Mouse (Mus musculus) limb, embryonic 15.5 days (tissue): Measurements from ENCODE around the gene Plscr4. TPM values are rescaled to one million over a fixed set of nuclear protein-coding genes. Genes with fewer than 3 reads are reported as not detected.

Experiments used
- ATAC-seq: fragments of 200-750 bp; cut with Nextera tagmentation; 2 replicates; pipeline ENCODE4 v1.8.0; 2017; ENCODE audit warnings: low read depth, moderate TSS enrichment; ENCODE audit not compliant: insufficient number of reproducible peaks, low FRiP score, low TSS enrichment
- H3K27ac ChIP-seq: fragments of 300-500 bp; sonication (generic); 2 replicates; pipeline ENCODE4 v1.5.1; 2015; ENCODE audit warnings: moderate library complexity, mild to moderate bottlenecking, inconsistent platforms
- H3K27me3 ChIP-seq: fragments of 300-500 bp; sonication (generic); 2 replicates; pipeline ENCODE4 v1.6.1; 2015; ENCODE audit warnings: inconsistent platforms
- H3K36me3 ChIP-seq: fragments of 300-500 bp; sonication (generic); 2 replicates; pipeline ENCODE4 v1.6.1; 2015; ENCODE audit warnings: inconsistent platforms
- H3K4me1 ChIP-seq: fragments of 300-500 bp; sonication (generic); 2 replicates; pipeline ENCODE4 v1.6.1; 2015; ENCODE audit warnings: inconsistent platforms
- H3K4me2 ChIP-seq: fragments of 300-500 bp; sonication (generic); 2 replicates; pipeline ENCODE4 v1.6.1; 2015; ENCODE audit warnings: mild to moderate bottlenecking, inconsistent platforms
- H3K4me3 ChIP-seq: fragments of 300-500 bp; sonication (generic); 2 replicates; pipeline ENCODE4 v1.5.1; 2015; ENCODE audit warnings: mild to moderate bottlenecking, inconsistent platforms
- H3K9ac ChIP-seq: fragments of 300-500 bp; sonication (generic); 2 replicates; pipeline ENCODE4 v1.6.1; 2015; ENCODE audit warnings: inconsistent platforms
- H3K9me3 ChIP-seq: fragments of 300-500 bp; sonication (generic); 2 replicates; pipeline ENCODE4 v1.6.1; 2016; ENCODE audit warnings: inconsistent platforms
- WGBS: fragments of 180-500 bp; shearing (Covaris S2); methylation state at CpG from one replicate; pipeline ENCODE4 v1.1.7; 2015; 5-methylcytosine and 5-hydroxymethylcytosine counted together
- polyA plus RNA-seq: library from polyadenylated mRNA; unstranded; fragments of >200 nt; fragmentation: Nextera tagmentation; extraction: Ambion mirVana; gene quantifications from 2 replicates; pipeline ENCODE4 v1.2.1, GENCODE M21; 2015

The Plscr4 gene
- polyA plus RNA-seq, 1 experiment from 2014 or later, result 3.5 TPM

DNA sequence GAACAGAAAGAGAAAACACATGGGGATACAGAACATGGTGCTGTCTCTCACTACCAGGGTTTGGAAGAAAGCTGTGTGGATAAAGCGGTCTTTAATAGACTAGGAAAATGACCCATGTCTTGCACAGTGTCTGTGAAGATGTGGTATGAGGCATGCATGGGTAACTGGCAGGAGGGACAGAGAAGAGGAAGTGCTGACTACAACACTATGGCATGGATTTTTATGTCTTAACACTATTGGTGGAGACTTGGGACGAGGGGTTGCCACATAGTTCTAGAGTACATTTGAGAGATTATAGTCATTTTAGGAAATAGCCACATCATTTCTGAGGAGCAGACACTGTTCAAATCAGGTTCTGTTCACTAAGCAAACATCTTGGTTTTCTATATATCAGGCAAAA is 16.0 kb downstream of the Plscr4 start:
- H3K4me2 ChIP-seq, result no peak overlapping the region
- H3K27ac ChIP-seq, result no peak overlapping the region
- H3K36me3 ChIP-seq, result no peaks in the 10 kb centered on the region
- no peak overlapping the region for H3K4me3 ChIP-seq
- no peaks in the 10 kb centered on the region for H3K9me3 ChIP-seq
- H3K27me3 ChIP-seq, result no peaks in the 10 kb centered on the region
- WGBS, result 94% methylated on average over 2 of the region's 2 CpGs
- no peak overlapping the region for H3K9ac ChIP-seq
- no peaks in the 10 kb centered on the region for H3K4me1 ChIP-seq
- ATAC-seq, result no peak

DNA sequence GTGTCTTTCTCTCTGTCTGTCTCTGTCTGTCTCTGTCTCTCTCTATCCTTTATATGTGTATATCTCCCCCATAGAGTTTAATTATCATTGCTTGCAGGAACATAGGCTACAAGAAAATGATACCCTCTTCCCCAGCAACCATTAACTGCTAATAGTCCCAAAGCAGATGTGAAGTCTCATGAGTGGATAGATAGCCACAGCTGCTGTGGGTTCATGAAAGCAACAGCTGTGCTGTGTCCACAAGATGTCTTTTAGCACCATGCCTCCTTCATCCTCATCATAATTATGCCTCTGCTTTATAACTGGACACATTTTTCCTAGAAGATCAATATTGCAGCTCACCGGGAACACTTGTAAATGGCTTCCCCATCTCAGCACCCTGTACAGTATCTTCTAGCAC is 17.1 kb downstream of the Plscr4 start:
- Histone ChIP-seq H3K9me3 (no peaks in the 10 kb centered on the region), H3K27me3 (no peaks in the 10 kb centered on the region), H3K4me2 (no peak overlapping the region), H3K9ac (no peak overlapping the region), H3K36me3 (no peaks in the 10 kb centered on the region), H3K27ac (no peak overlapping the region), H3K4me3 (no peak overlapping the region), H3K4me1 (no peaks in the 10 kb centered on the region)
- WGBS, result 78% methylated on average over 1 of the region's 1 CpGs
- no peak for ATAC-seq

- Histone ChIP-seq H3K9me3 (no peaks in the 10 kb centered on the region), H3K4me3 (no peak overlapping the region), H3K27ac (no peak overlapping the region), H3K36me3 (no peaks in the 10 kb centered on the region), H3K9ac (no peak overlapping the region), H3K4me1 (no peaks in the 10 kb centered on the region), H3K27me3 (no peaks in the 10 kb centered on the region), H3K4me2 (no peak overlapping the region)
- no peak for ATAC-seq
- WGBS, result 65% methylated on average over 2 of the region's 2 CpGs
Observed at GRCm38 (mm10) chr9:92481663-92482062, 24.5 kb downstream of the Plscr4 start.

DNA sequence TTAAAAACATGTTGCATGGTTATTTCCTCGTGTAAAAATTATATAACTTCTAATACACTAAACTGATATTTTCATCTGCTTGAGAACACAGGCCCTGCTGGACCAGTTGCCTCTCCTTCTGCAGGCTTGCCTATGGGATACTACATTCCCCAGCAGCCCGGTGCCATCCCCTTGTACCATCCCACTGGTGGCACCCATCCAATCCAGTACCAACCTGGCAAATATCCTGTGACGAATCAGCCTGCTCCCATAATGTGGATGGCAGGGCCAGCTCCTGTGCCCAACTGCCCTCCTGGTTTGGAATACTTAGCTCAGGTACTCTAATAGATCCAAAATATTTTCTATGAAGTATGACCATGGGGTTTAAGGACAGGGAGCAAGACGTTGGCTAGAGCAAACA is 25.4 kb downstream of the Plscr4 start:
- WGBS, result 89% methylated on average over 4 of the region's 4 CpGs
- no peak overlapping the region for H3K4me2 ChIP-seq
- no peaks in the 10 kb centered on the region for H3K36me3 ChIP-seq
- H3K27ac ChIP-seq, result no peak overlapping the region
- H3K9me3 ChIP-seq, result no peaks in the 10 kb centered on the region
- no peaks in the 10 kb centered on the region for H3K27me3 ChIP-seq
- H3K9ac ChIP-seq, result no peak overlapping the region
- no peaks in the 10 kb centered on the region for H3K4me1 ChIP-seq
- H3K4me3 ChIP-seq, result no peak overlapping the region
- ATAC-seq, result no peak

DNA sequence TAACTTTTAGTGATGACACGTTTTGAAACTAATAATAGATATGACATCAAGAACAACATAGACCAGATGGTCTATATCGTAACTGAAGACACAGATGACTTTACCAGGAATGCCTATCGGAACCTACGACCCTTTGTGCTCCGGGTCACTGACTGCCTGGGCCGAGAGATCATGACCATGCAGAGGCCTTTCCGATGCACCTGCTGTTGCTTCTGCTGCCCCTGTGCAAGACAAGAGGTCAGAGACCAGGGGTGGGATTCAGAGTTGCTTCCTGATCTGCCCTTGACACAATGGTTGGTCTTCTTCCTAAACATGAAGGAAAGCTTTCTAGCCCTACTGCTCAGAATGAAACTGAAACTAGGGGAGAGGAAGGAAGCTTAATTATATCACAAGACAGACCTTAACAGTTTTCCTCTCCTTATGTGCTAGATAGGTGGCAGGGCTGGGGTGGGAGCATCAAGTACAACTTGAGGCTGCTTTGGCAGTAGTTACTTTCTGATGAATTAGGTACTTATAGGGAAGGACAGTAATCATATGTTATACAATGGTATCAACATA is 27.6 kb downstream of the Plscr4 start:
- Histone ChIP-seq H3K4me2 (no peak overlapping the region), H3K27ac (no peak overlapping the region), H3K9ac (no peak overlapping the region), H3K4me1 (no peaks in the 10 kb centered on the region), H3K27me3 (no peaks in the 10 kb centered on the region; the same call in 1 of the 2 replicates), H3K36me3 (no peaks in the 10 kb centered on the region), H3K4me3 (no peak overlapping the region), H3K9me3 (no peaks in the 10 kb centered on the region)
- ATAC-seq, result no peak
- WGBS, result 84% methylated on average over 7 of the region's 7 CpGs

- H3K27me3 ChIP-seq, result no peaks in the 10 kb centered on the region; the same call in 1 of the 2 replicates
- H3K4me1 ChIP-seq, result no peaks in the 10 kb centered on the region
- no peak for ATAC-seq
- no peak overlapping the region for H3K27ac ChIP-seq
- no peak overlapping the region for H3K4me2 ChIP-seq
- no peak overlapping the region for H3K4me3 ChIP-seq
- no peaks in the 10 kb centered on the region for H3K9me3 ChIP-seq
- WGBS, result 79% methylated on average over 7 of the region's 7 CpGs
- no peak overlapping the region for H3K9ac ChIP-seq
- no peaks in the 10 kb centered on the region for H3K36me3 ChIP-seq
Observed at GRCm38 (mm10) chr9:92489857-92490256, 32.7 kb downstream of the Plscr4 start.

DNA sequence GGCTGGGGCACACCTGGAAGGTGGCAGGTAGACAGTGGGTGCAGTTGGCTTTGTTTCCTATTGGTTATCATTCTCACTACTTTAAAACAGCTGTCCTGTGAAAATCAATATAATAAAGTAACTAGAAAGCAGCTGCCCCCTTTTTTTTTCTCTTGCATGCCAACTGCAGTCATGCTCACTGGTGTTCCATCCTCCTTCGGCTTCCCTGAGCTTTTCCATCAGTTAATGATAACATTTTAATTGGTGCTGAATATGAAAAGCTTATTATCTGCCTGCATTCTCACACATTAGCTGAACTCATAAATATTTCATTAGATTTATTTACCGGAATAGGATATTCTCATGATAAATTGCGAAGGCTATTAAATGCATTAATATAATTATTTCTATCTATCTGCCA is 33.1 kb downstream of the Plscr4 start:
- no peaks in the 10 kb centered on the region; the same call in 1 of the 2 replicates for H3K27me3 ChIP-seq
- no peak overlapping the region for H3K4me2 ChIP-seq
- no peak overlapping the region for H3K9ac ChIP-seq
- H3K9me3 ChIP-seq, result no peaks in the 10 kb centered on the region
- 91% methylated on average over 3 of the region's 3 CpGs for WGBS
- ATAC-seq, result no peak
- no peaks in the 10 kb centered on the region for H3K36me3 ChIP-seq
- H3K4me3 ChIP-seq, result no peak overlapping the region
- no peak overlapping the region for H3K27ac ChIP-seq
- no peaks in the 10 kb centered on the region for H3K4me1 ChIP-seq

DNA sequence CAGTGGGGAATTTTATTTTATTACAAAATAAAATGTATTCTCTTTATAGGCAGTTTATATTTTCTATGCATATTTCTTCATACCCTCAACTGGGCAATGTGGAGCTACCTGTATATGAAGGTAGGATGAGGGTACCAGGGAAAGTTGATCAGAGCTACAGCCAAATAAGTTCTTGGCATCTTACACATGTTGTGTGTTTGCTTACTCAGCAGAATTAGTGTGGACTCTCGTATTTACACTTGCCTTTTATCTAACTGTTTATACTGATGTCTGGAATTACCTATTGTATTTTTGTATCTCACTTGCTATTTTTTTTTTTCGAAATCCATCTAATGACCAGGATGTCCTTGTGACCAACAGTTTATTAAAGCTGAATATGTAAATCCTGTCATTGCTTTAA is 34.1 kb downstream of the Plscr4 start:
- H3K27me3 ChIP-seq, result no peaks in the 10 kb centered on the region; the same call in 1 of the 2 replicates
- H3K4me3 ChIP-seq, result no peak overlapping the region
- no peak overlapping the region for H3K9ac ChIP-seq
- no peaks in the 10 kb centered on the region for H3K4me1 ChIP-seq
- H3K27ac ChIP-seq, result no peak overlapping the region
- WGBS, result 76% methylated on average over 2 of the region's 2 CpGs
- ATAC-seq, result no peak
- H3K9me3 ChIP-seq, result no peaks in the 10 kb centered on the region
- no peak overlapping the region for H3K4me2 ChIP-seq
- no peaks in the 10 kb centered on the region for H3K36me3 ChIP-seq

GRCm38 (mm10) chr9:92499710-92500410 is 42.7 kb downstream of the Plscr4 start:
- Histone ChIP-seq H3K9ac (no peak overlapping the region), H3K4me1 (no peaks in the 10 kb centered on the region), H3K9me3 (no peaks in the 10 kb centered on the region), H3K4me3 (no peak overlapping the region), H3K27me3 (no peaks in the 10 kb centered on the region), H3K4me2 (no peak overlapping the region), H3K36me3 (no peaks in the 10 kb centered on the region), H3K27ac (no peak overlapping the region)
- WGBS, result 42% methylated on average over 12 of the region's 12 CpGs
- ATAC-seq, result no peak

- no peak overlapping the region for H3K4me3 ChIP-seq
- H3K9me3 ChIP-seq, result no peaks in the 10 kb centered on the region
- H3K27ac ChIP-seq, result no peak overlapping the region
- H3K27me3 ChIP-seq, result no peaks in the 10 kb centered on the region
- no peak for ATAC-seq
- WGBS, result 61% methylated on average over 3 of the region's 3 CpGs
- no peak overlapping the region for H3K4me2 ChIP-seq
- no peaks in the 10 kb centered on the region for H3K36me3 ChIP-seq
- H3K9ac ChIP-seq, result no peak overlapping the region
- no peaks in the 10 kb centered on the region for H3K4me1 ChIP-seq
Observed at GRCm38 (mm10) chr9:92504256-92504655, 47.1 kb downstream of the Plscr4 start.

DNA sequence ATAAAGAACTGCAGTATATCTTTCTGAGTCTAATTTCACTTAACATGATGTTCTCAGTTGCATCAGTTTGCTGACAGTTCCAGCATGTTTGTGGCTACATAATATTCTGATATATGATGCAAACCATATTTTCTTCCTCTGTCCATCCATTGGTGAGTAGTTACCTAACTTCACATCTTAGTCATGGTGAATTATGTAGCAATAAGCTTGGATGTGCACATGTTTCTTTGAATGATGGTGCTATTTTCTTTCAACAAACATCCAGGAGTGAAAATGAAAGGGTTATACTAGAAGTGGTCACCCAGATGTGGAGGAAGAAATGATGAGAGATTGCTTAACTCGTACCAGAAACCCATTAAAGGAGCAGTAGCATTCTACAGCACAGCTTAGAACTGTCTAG is 47.7 kb downstream of the Plscr4 start:
- no peaks in the 10 kb centered on the region for H3K27me3 ChIP-seq
- 47% methylated on average over 1 of the region's 1 CpGs for WGBS
- H3K4me1 ChIP-seq, result no peaks in the 10 kb centered on the region
- H3K4me3 ChIP-seq, result no peak overlapping the region
- no peaks in the 10 kb centered on the region for H3K36me3 ChIP-seq
- H3K27ac ChIP-seq, result no peak overlapping the region
- H3K9me3 ChIP-seq, result no peaks in the 10 kb centered on the region
- H3K4me2 ChIP-seq, result no peak overlapping the region
- ATAC-seq, result no peak
- no peak overlapping the region for H3K9ac ChIP-seq

GRCm38 (mm10) chr9:92511696-92512095 is 54.5 kb downstream of the Plscr4 start:
- Histone ChIP-seq H3K9ac (no peak overlapping the region), H3K27me3 (no peaks in the 10 kb centered on the region), H3K4me3 (no peak overlapping the region), H3K9me3 (no peaks in the 10 kb centered on the region), H3K4me1 (no peaks in the 10 kb centered on the region), H3K27ac (no peak overlapping the region), H3K4me2 (no peak overlapping the region), H3K36me3 (no peaks in the 10 kb centered on the region)
- no peak for ATAC-seq

GRCm38 (mm10) chr9:92517036-92517435 is 59.9 kb downstream of the Plscr4 start:
- no peak for ATAC-seq
- Histone ChIP-seq H3K36me3 (no peaks in the 10 kb centered on the region), H3K9me3 (0 out of 2 replicates have a peak, but pooled peaks cover 8% of the 10 kb centered on the region), H3K4me1 (no peaks in the 10 kb centered on the region), H3K9ac (no peak overlapping the region), H3K4me2 (no peak overlapping the region), H3K27ac (no peak overlapping the region), H3K27me3 (no peaks in the 10 kb centered on the region), H3K4me3 (no peak overlapping the region)
- 95% methylated on average over 12 of the region's 12 CpGs for WGBS
